Mouse (Mus musculus): ENCODE results near the gene Zfp618. TPM values are rescaled to one million over a fixed set of nuclear protein-coding genes. Genes with fewer than 3 reads are reported as not detected.

The Zfp618 gene
- polyA plus RNA-seq, 1 experiment from 2014 or later = 27.6 TPM

DNA sequence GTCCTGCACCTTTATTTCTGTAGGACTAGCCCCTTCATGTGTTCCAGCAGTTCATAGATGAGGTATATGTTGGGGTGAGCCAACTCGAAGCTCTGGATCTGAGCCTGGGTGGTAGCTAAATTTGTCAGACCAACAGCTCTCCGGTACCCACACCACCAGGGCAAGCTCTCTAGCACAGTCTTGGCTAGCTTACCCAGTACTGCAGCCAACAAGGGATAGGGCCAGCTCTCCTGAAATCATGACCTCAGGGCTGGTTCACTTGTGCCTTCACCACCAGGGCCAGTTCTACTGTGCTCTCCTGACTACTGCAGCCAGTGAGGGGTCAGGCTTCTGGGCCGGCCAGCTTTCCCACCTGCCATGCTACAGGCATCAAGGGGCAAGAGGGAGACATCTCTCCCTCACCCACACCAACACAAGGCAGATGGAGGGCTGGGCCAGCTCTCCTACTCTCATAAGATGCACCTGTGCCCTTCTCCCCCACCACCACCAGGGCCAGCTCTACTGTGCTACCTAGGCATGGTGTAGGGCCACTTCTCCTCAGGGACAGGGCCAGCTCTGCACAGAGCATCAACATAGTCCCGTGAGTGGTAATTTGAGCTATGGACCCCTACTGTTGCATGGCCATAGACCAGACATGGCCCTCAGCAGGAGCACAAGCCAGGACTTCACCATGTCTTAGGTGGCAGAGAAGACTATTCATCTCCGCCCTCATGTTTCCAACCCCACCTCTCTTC is 164.7 kb downstream of the Zfp618 start:
- H3K9me3 ChIP-seq (replicated peaks) = no peaks in the 10 kb centered on the region
- no peak overlapping the region for H3K27ac ChIP-seq (replicated peaks)
- WGBS = 93% methylated on average over 5 of the region's 5 CpGs
- H3K4me3 ChIP-seq (replicated peaks) = no peak overlapping the region
- no peak overlapping the region for H3K9ac ChIP-seq (replicated peaks)
- H3K36me3 ChIP-seq = peaks cover 43% of the 10 kb centered on the region
- H3K27me3 ChIP-seq (replicated peaks) = no peaks in the 10 kb centered on the region
- 0 out of 2 replicates have a peak, but pooled peaks have one; percentile 15 for ATAC-seq (ENCODE audit: low FRiP score)
- no peak overlapping the region for H3K4me2 ChIP-seq
- no peaks in the 10 kb centered on the region for H3K4me1 ChIP-seq

DNA sequence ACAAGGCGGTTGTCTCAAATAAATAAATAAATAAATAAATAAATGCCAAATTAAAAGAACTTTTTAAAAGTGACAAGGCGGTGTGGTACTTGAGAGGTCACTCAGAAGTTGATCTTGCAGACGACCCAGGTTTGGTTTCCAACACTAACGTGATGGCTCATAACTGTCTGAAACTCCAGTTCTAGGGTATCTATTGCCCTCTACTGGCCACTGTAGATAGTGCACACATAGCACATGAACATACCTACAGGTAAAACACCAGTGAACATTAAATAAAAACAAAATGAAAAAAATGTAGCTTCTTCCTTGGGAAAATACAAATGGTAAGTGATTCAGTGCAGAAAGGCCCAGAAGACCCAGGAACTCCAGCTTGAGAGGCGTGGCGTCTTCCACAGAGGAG is 181.9 kb downstream of the Zfp618 start:
- WGBS = 96% methylated on average over 6 of the region's 6 CpGs
- no peak overlapping the region for H3K4me2 ChIP-seq
- no peaks in the 10 kb centered on the region for H3K4me1 ChIP-seq
- H3K4me3 ChIP-seq (replicated peaks) = no peak overlapping the region
- no peaks in the 10 kb centered on the region for H3K36me3 ChIP-seq
- no peak overlapping the region for H3K27ac ChIP-seq (replicated peaks)
- H3K9me3 ChIP-seq (replicated peaks) = no peaks in the 10 kb centered on the region
- no peaks in the 10 kb centered on the region for H3K27me3 ChIP-seq (replicated peaks)
- no peak for ATAC-seq (ENCODE audit: low FRiP score)
- H3K9ac ChIP-seq (replicated peaks) = no peak overlapping the region

DNA sequence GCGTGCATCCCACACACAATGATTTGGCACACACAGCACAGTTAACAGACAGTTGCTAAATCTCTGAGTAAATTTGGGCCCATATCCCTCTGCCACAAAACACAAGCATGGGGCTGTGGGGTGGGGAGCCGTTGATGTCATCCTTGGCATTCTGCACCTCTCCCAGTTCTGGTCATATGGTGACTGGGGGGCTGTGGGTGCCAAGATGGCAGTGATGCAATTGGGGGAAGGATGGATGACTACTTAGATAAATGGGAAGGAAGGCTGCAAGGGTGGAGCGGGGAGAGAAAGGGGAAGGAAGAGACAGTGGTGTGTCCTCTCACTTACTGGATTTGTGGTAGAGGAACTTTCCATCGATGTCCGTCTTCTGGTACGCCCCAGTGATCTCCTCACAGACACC is 185.8 kb downstream of the Zfp618 start:
- no peak for ATAC-seq (ENCODE audit: low FRiP score)

DNA sequence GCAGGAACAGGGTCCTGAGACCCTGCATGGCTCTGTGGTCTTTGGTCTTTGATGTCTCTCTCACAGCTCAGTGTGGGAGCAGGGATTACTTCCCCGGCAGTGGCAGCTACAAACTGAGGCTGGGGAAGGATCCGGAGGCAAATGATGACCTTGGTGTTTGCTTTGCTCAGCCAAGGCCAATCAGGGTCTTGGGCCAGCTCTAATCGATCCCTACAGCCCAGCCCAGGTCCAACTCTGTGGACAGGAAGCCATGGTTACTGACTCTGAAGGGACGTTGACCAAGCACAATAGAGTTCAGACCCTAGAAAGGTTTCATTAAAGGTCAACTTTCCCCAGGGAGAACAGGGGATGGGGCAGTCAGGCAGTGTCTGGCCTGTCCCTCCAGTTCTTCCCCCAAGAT is 188.7 kb downstream of the Zfp618 start:
- no peaks in the 10 kb centered on the region for H3K9me3 ChIP-seq (replicated peaks)
- ATAC-seq (ENCODE audit: low FRiP score) = no peak
- no peak overlapping the region for H3K4me3 ChIP-seq (replicated peaks)
- H3K4me1 ChIP-seq = 0 out of 2 replicates have a peak, but pooled peaks cover under 1% of the 10 kb centered on the region
- no peaks in the 10 kb centered on the region for H3K36me3 ChIP-seq
- H3K27me3 ChIP-seq (replicated peaks) = no peaks in the 10 kb centered on the region
- no peak overlapping the region for H3K27ac ChIP-seq (replicated peaks)
- 78% methylated on average over 4 of the region's 4 CpGs for WGBS
- no peak overlapping the region for H3K9ac ChIP-seq (replicated peaks)
- no peak overlapping the region for H3K4me2 ChIP-seq

More for the DNA sequence above, 185.8 kb downstream of the Zfp618 start:
- H3K4me3 ChIP-seq (replicated peaks) = no peak overlapping the region
- no peak overlapping the region for H3K4me2 ChIP-seq
- H3K4me1 ChIP-seq = no peaks in the 10 kb centered on the region
- no peaks in the 10 kb centered on the region for H3K9me3 ChIP-seq (replicated peaks)
- no peaks in the 10 kb centered on the region for H3K27me3 ChIP-seq (replicated peaks)
- H3K9ac ChIP-seq (replicated peaks) = no peak overlapping the region
- no peaks in the 10 kb centered on the region for H3K36me3 ChIP-seq
- 88% methylated on average over 6 of the region's 6 CpGs for WGBS
- no peak overlapping the region for H3K27ac ChIP-seq (replicated peaks)

DNA sequence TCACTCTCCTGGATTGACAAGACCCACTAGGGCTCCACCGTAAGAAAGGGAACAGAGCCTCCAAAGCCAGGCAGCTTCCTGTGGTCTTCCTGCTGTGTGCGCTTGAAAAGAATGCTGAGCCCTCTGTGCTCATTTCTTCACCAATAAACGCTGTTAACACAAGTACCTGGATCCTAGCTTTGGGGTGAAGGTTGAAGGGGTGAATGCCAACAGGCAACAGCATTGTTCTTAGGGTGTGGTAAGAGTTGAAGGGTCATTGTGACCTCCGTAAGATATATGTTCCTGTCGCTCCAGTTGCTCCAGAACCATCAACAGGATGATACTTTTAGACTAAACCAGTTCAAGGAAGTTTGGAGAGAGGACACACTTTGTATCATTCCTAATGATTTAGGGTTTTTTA is 189.3 kb downstream of the Zfp618 start, which contains the start of gene Ambp:
Gene Ambp (minus strand): TSS at position 101 of the 400 bp plus-strand sequence.
- Histone ChIP-seq H3K4me3 (replicated peaks) (no peak within 1 kb of the TSS), H3K9ac (replicated peaks) (no peak within 1 kb of the TSS), H3K27me3 (replicated peaks) (no peaks in the 10 kb centered on the region), H3K4me2 (no peak within 1 kb of the TSS), H3K9me3 (replicated peaks) (no peaks in the 10 kb centered on the region), H3K36me3 (no peaks in the 10 kb centered on the region), H3K27ac (replicated peaks) (no peak within 1 kb of the TSS), H3K4me1 (peaks cover 3% of the 10 kb centered on the region; the same call in 1 of the 2 replicates)
- WGBS = 68% methylated on average over 5 of the region's 5 CpGs
- no peak for ATAC-seq (ENCODE audit: low FRiP score)

DNA sequence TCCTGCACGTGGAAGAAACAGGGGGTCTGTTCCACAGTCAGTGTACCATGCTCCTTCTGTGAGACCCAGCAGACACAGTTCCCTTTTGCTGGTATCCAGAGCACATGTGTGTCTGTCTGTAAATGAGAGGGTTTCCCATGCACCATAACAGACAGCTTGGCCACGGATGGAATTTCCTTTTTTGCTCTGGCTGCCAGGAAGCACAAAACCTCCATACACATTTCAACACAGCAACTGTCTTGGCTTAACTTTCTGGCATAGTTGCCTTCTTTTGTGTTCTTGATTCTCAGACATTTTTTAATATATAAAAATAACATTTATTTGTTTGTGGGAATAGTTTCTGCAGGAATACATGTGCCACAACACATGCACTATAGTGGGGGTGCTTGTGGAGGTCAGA is 190.2 kb downstream of the Zfp618 start:
- ATAC-seq (ENCODE audit: low FRiP score) = no peak
- Histone ChIP-seq H3K4me2 (no peak overlapping the region), H3K36me3 (no peaks in the 10 kb centered on the region), H3K4me3 (replicated peaks) (no peak overlapping the region), H3K9ac (replicated peaks) (no peak overlapping the region), H3K27me3 (replicated peaks) (no peaks in the 10 kb centered on the region), H3K4me1 (peaks cover 3% of the 10 kb centered on the region; the same call in 1 of the 2 replicates), H3K27ac (replicated peaks) (no peak overlapping the region), H3K9me3 (replicated peaks) (no peaks in the 10 kb centered on the region)
- WGBS = 72% methylated on average over 2 of the region's 2 CpGs

DNA sequence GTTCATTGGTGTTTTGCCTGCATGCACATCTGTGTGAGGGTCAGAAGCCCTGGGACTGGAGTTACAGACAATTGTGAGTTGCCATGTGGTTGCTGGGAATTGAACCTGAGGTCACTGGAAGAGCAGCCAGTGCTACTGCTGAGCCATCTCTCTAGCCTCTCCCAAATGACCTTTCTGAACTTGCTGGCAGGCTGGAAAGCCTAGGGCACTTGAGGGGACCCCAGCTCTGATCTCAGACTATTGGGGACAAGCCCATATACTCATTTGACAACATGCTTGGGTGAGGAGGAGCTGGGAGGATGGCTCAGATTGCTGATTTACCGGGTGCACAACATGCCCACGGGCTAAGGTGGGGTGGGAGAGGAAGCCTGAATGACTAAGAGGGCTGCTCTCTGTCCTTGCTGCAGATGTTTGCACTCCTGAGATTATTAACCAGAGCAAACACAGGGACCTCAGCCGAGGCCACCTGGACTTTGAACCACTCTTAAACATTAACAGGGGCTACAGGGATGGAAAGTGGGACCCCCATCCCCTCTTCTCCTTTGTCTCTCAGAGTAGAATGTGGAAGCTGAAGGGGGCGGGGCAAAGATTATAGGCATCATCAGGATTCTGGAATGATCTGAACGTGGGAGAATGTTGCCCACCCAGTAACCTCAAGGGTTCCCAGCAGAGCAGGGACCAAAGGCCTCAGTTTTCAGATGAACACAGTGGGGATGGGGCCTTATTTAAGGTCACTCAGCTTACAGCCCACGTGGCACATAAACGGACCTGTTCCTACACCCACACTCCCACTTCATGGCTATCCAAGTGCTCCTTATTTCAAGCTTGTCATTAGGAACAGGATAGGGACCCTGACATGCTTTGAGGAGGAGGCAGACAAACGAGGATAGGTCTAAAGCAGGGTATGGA is 191.6 kb downstream of the Zfp618 start:
- 68% methylated on average over 8 of the region's 8 CpGs for WGBS
- ATAC-seq (ENCODE audit: low FRiP score) = no peak
- no peaks in the 10 kb centered on the region for H3K9me3 ChIP-seq (replicated peaks)
- no peak overlapping the region for H3K9ac ChIP-seq (replicated peaks)
- H3K36me3 ChIP-seq = no peaks in the 10 kb centered on the region
- no peak overlapping the region for H3K27ac ChIP-seq (replicated peaks)
- no peaks in the 10 kb centered on the region for H3K27me3 ChIP-seq (replicated peaks)
- no peak overlapping the region for H3K4me2 ChIP-seq
- H3K4me1 ChIP-seq = peaks cover 3% of the 10 kb centered on the region; the same call in 1 of the 2 replicates
- H3K4me3 ChIP-seq (replicated peaks) = no peak overlapping the region

DNA sequence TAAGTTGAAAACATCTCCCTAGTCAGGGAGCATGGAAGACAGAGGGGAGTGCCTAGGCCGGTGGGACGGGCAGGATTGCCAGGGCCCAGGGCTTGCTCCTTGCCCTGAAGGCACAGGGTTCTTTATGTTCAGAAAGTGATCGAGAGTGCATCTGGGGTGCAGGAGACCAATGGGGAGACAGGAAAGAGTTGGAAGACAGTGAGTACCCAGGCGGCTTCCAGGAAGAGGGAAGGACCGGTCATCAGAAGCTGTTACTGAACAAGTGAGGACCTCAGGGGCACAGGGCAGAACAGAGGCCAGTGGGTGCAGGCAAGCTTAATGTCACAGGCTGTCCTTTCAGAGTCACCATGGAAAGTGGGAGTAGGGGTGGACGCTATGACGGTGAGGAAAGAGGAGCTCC is 192.8 kb downstream of the Zfp618 start:
- Histone ChIP-seq H3K27ac (replicated peaks) (no peak overlapping the region), H3K9ac (replicated peaks) (no peak overlapping the region), H3K4me3 (replicated peaks) (no peak overlapping the region), H3K9me3 (replicated peaks) (no peaks in the 10 kb centered on the region), H3K27me3 (replicated peaks) (no peaks in the 10 kb centered on the region), H3K4me1 (peaks cover 3% of the 10 kb centered on the region; the same call in 1 of the 2 replicates), H3K36me3 (no peaks in the 10 kb centered on the region), H3K4me2 (no peak overlapping the region)
- no peak for ATAC-seq (ENCODE audit: low FRiP score)
- 92% methylated on average over 7 of the region's 7 CpGs for WGBS

DNA sequence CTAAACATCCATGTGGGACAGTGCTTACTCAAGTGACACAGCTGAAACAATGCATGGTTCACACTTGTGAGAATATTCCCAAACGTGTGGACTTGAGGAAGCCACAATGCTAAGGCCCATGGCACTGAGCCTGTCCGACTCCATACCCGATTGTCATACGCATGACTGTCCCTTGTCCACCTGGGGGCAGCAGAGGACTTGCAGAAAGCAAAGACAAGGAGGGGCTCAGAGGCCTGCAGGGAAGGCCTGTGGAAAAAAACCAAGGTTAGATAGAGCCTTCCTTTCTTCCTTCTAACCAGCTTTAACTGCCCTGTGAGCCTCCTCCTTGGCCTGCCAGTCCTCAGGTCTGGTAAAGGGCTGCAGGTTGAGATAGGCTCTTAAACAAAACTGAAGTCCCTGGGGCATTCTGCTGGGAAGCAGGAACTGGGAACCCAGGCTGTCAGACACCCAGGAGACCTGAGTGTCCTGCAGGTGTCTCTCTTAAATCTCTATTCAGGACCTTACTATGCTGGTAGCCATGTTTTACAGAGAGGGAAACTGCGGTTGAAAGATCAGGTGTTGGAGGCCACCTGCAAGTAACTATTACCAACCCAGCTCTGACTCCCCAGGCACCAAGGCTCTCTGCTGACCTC is 193.7 kb downstream of the Zfp618 start:
- Histone ChIP-seq H3K27ac (replicated peaks) (no peak overlapping the region), H3K9me3 (replicated peaks) (no peaks in the 10 kb centered on the region), H3K4me2 (no peak overlapping the region), H3K4me3 (replicated peaks) (no peak overlapping the region), H3K9ac (replicated peaks) (no peak overlapping the region), H3K27me3 (replicated peaks) (no peaks in the 10 kb centered on the region), H3K4me1 (peaks cover 3% of the 10 kb centered on the region; the same call in 1 of the 2 replicates), H3K36me3 (no peaks in the 10 kb centered on the region)
- 23% methylated on average over 5 of the region's 5 CpGs for WGBS
- peak; percentile 89 for ATAC-seq (ENCODE audit: low FRiP score)

DNA sequence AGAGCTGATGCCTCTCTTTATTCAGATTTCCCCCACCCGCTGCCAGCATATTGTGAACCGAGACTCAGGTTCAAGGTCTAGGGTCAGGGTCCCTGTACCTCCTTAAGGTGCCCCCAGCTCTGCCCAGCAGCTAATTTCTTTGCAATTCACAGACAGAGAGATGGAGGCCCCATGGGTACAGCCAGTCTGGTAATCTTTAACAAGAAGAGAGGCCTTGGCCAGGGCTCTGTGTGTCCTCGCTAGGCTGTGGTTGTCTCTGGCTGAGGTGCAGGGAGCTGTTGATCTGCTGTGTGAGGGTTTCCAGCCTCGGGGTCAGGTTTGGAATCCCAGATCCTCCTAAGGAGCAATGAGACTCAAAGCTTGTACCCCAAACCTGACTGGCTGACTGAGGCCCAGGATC is 200.3 kb downstream of the Zfp618 start:
- 87% methylated on average over 4 of the region's 4 CpGs for WGBS
- H3K4me1 ChIP-seq = no peaks in the 10 kb centered on the region
- no peak for ATAC-seq (ENCODE audit: low FRiP score)

DNA sequence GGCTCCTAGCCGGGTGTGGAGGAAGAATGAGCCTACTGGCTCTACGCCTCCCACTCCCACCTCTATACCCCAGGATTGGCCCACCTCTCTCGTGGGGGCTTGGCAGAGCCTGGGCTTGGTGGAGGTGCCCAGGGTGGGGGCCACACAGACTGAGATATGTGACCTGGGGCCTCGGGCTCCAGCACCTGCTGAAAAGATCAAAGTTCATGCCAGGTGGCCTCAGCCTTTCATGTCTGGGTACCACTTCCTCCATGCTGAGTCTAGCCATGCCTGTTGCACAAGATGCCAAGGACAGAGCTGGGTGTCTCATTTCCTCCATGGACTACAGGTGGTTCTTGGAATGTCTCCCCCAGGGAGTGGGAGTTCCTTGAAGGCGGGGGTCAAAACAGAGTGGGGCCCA is 200.9 kb downstream of the Zfp618 start:
- no peak for ATAC-seq (ENCODE audit: low FRiP score)
- WGBS = 88% methylated on average over 5 of the region's 5 CpGs
- H3K27ac ChIP-seq (replicated peaks) = no peak overlapping the region

More for the DNA sequence above, 200.3 kb downstream of the Zfp618 start:
- H3K27ac ChIP-seq (replicated peaks) = no peak overlapping the region
- H3K27me3 ChIP-seq (replicated peaks) = peaks cover 2% of the 10 kb centered on the region; the same call in 1 of the 2 replicates
- H3K4me2 ChIP-seq = no peak overlapping the region
- no peak overlapping the region for H3K4me3 ChIP-seq (replicated peaks)
- no peaks in the 10 kb centered on the region for H3K9me3 ChIP-seq (replicated peaks)
- no peak overlapping the region for H3K9ac ChIP-seq (replicated peaks)
- no peaks in the 10 kb centered on the region for H3K36me3 ChIP-seq

More for the DNA sequence above, 200.9 kb downstream of the Zfp618 start:
- H3K36me3 ChIP-seq = no peaks in the 10 kb centered on the region
- peaks cover 8% of the 10 kb centered on the region; the same call in 1 of the 2 replicates for H3K27me3 ChIP-seq (replicated peaks)
- no peaks in the 10 kb centered on the region for H3K4me1 ChIP-seq
- no peaks in the 10 kb centered on the region for H3K9me3 ChIP-seq (replicated peaks)
- H3K4me3 ChIP-seq (replicated peaks) = no peak overlapping the region
- no peak overlapping the region for H3K9ac ChIP-seq (replicated peaks)
- no peak overlapping the region for H3K4me2 ChIP-seq
